Mouse (Mus musculus) kidney, embryonic 15.5 days (tissue): ENCODE measurements at regions not wholly inside any gene's neighbourhood (a gene's known extent, or its start where the extent isn't known, plus 50 kb on each side); places are given as distances from the start of the nearest gene placed in this dataset.
A peak's percentile ranks its signal among the peaks of the same experiment; 100 is the strongest.

Experiments
- ATAC-seq: fragments of 200-750 bp; cut with Nextera tagmentation; replicated peaks from 2 replicates; pipeline ENCODE4 v1.8.0; 2017; ENCODE audit warnings: moderate TSS enrichment; ENCODE audit not compliant: low FRiP score
- H3K27ac ChIP-seq: fragments of 300-500 bp; sonication (generic); 2 replicates; pipeline ENCODE4 v1.5.1; 2015; ENCODE audit warnings: mild to moderate bottlenecking, inconsistent platforms
- H3K27me3 ChIP-seq: fragments of 300-500 bp; sonication (generic); 2 replicates; pipeline ENCODE4 v1.6.1; 2015; ENCODE audit warnings: inconsistent platforms
- H3K36me3 ChIP-seq: fragments of 300-500 bp; sonication (generic); 2 replicates; pipeline ENCODE4 v1.6.1; 2015; ENCODE audit warnings: inconsistent platforms
- H3K4me1 ChIP-seq: fragments of 300-500 bp; sonication (generic); 2 replicates; pipeline ENCODE4 v1.6.1; 2015; ENCODE audit warnings: inconsistent platforms
- H3K4me2 ChIP-seq: fragments of 300-500 bp; sonication (generic); 2 replicates; pipeline ENCODE4 v1.6.1; 2015; ENCODE audit warnings: moderate library complexity, mild to moderate bottlenecking, inconsistent platforms
- H3K4me3 ChIP-seq: fragments of 300-500 bp; sonication (generic); replicated peaks from 2 replicates; pipeline ENCODE4 v1.5.1; 2015; ENCODE audit warnings: mild to moderate bottlenecking, inconsistent platforms
- H3K9ac ChIP-seq: fragments of 300-500 bp; sonication (generic); 2 replicates; pipeline ENCODE4 v1.6.1; 2015; ENCODE audit warnings: mild to moderate bottlenecking, inconsistent platforms
- H3K9me3 ChIP-seq: fragments of 300-500 bp; sonication (generic); replicated peaks from 2 replicates; pipeline ENCODE4 v1.6.1; 2016; ENCODE audit warnings: inconsistent platforms
- WGBS: fragments of 180-500 bp; shearing (Covaris S2); methylation state at CpG from one replicate; pipeline ENCODE4 v1.1.7; 2015; ENCODE audit warnings: mixed read lengths; 5-methylcytosine and 5-hydroxymethylcytosine counted together

GRCm38 (mm10) chr2:56025059-56025458, 589.3 kb downstream of the Kcnj3 start:
- Histone ChIP-seq H3K9me3 (no peaks in the 10 kb centered on the region), H3K27ac (no peak overlapping the region), H3K4me1 (no peaks in the 10 kb centered on the region), H3K4me2 (no peak overlapping the region), H3K4me3 (no peak overlapping the region), H3K9ac (no peak overlapping the region), H3K27me3 (no peaks in the 10 kb centered on the region), H3K36me3 (no peaks in the 10 kb centered on the region)
- ATAC-seq = 0 out of 2 replicates have a peak, but pooled peaks have one; percentile 66
- WGBS = 8% methylated on average over 5 of the region's 5 CpGs

GRCm38 (mm10) chr2:56028958-56029357, 593.2 kb downstream of the Kcnj3 start:
- H3K27ac ChIP-seq = no peak overlapping the region
- no peaks in the 10 kb centered on the region for H3K27me3 ChIP-seq
- H3K9ac ChIP-seq = no peak overlapping the region
- H3K9me3 ChIP-seq = no peaks in the 10 kb centered on the region
- WGBS = 73% methylated on average over 2 of the region's 2 CpGs
- no peak overlapping the region for H3K4me2 ChIP-seq
- H3K36me3 ChIP-seq = no peaks in the 10 kb centered on the region
- no peaks in the 10 kb centered on the region for H3K4me1 ChIP-seq
- no peak for ATAC-seq
- no peak overlapping the region for H3K4me3 ChIP-seq
